Mouse (Mus musculus): Measurements from ENCODE around the gene Pde4b. TPM values are rescaled to one million over a fixed set of nuclear protein-coding genes. Genes with fewer than 3 reads are reported as not detected.

Gene Pde4b
- polyA plus RNA-seq, 1 experiment = 7.5 TPM

GRCm38 (mm10) chr4:102175985-102176384 lies 88.6 kb downstream of the Pde4b start:
- H3K4me3 ChIP-seq (ENCODE audit: control insufficient read depth, low read depth, low read length) = no peak overlapping the region
- no peak for TF ChIP-seq CTCF (IDR thresholded peaks at IDR 0.05; ENCODE audit: control insufficient read depth, insufficient read depth, insufficient replicate concordance, low read depth, low read length)
- TF ChIP-seq POLR2A (IDR thresholded peaks at IDR 0.05; ENCODE audit: control insufficient read depth, low read depth, low read length) = no peak
- H3K4me1 ChIP-seq (ENCODE audit: control insufficient read depth, insufficient read depth, low read length) = no peaks in the 10 kb centered on the region
- no peak overlapping the region for H3K27ac ChIP-seq (ENCODE audit: control insufficient read depth, insufficient read depth, low read depth, low read length)
- H3K27me3 ChIP-seq (ENCODE audit: control insufficient read depth, insufficient read depth, low read length) = no peaks in the 10 kb centered on the region
- no peaks in the 10 kb centered on the region for H3K36me3 ChIP-seq (ENCODE audit: control insufficient read depth, insufficient read depth, low read length)

- no peak overlapping the region for H3K27ac ChIP-seq (ENCODE audit: control insufficient read depth, insufficient read depth, low read depth, low read length)
- TF ChIP-seq POLR2A (IDR thresholded peaks at IDR 0.05; ENCODE audit: control insufficient read depth, low read depth, low read length) (no peak), CTCF (IDR thresholded peaks at IDR 0.05; ENCODE audit: control insufficient read depth, insufficient read depth, insufficient replicate concordance, low read depth, low read length) (no peak)
- no peak overlapping the region for H3K4me3 ChIP-seq (ENCODE audit: control insufficient read depth, low read depth, low read length)
- no peaks in the 10 kb centered on the region for H3K27me3 ChIP-seq (ENCODE audit: control insufficient read depth, insufficient read depth, low read length)
- H3K4me1 ChIP-seq (ENCODE audit: control insufficient read depth, insufficient read depth, low read length) = no peaks in the 10 kb centered on the region
- no peaks in the 10 kb centered on the region for H3K36me3 ChIP-seq (ENCODE audit: control insufficient read depth, insufficient read depth, low read length)
Observed at GRCm38 (mm10) chr4:102177258-102177657, 89.9 kb downstream of the Pde4b start.

- H3K27ac ChIP-seq (ENCODE audit: control insufficient read depth, insufficient read depth, low read depth, low read length) = no peak overlapping the region
- no peak for TF ChIP-seq CTCF (IDR thresholded peaks at IDR 0.05; ENCODE audit: control insufficient read depth, insufficient read depth, insufficient replicate concordance, low read depth, low read length)
- no peak for TF ChIP-seq POLR2A (IDR thresholded peaks at IDR 0.05; ENCODE audit: control insufficient read depth, low read depth, low read length)
- H3K27me3 ChIP-seq (ENCODE audit: control insufficient read depth, insufficient read depth, low read length) = no peaks in the 10 kb centered on the region
- H3K4me1 ChIP-seq (ENCODE audit: control insufficient read depth, insufficient read depth, low read length) = no peaks in the 10 kb centered on the region
- no peaks in the 10 kb centered on the region for H3K36me3 ChIP-seq (ENCODE audit: control insufficient read depth, insufficient read depth, low read length)
- no peak overlapping the region for H3K4me3 ChIP-seq (ENCODE audit: control insufficient read depth, low read depth, low read length)
Observed at GRCm38 (mm10) chr4:102186888-102187287, 99.5 kb downstream of the Pde4b start.

- Histone ChIP-seq H3K4me1 (ENCODE audit: control insufficient read depth, insufficient read depth, low read length) (no peaks in the 10 kb centered on the region), H3K27ac (ENCODE audit: control insufficient read depth, insufficient read depth, low read depth, low read length) (no peak overlapping the region), H3K4me3 (ENCODE audit: control insufficient read depth, low read depth, low read length) (no peak overlapping the region), H3K36me3 (ENCODE audit: control insufficient read depth, insufficient read depth, low read length) (no peaks in the 10 kb centered on the region), H3K27me3 (ENCODE audit: control insufficient read depth, insufficient read depth, low read length) (no peaks in the 10 kb centered on the region)
- TF ChIP-seq POLR2A (IDR thresholded peaks at IDR 0.05; ENCODE audit: control insufficient read depth, low read depth, low read length) = no peak
- TF ChIP-seq CTCF (IDR thresholded peaks at IDR 0.05; ENCODE audit: control insufficient read depth, insufficient read depth, insufficient replicate concordance, low read depth, low read length) = no peak
Observed at GRCm38 (mm10) chr4:102197707-102198106, 110.4 kb downstream of the Pde4b start.

- H3K27me3 ChIP-seq (ENCODE audit: control insufficient read depth, insufficient read depth, low read length) = no peaks in the 10 kb centered on the region
Observed at GRCm38 (mm10) chr4:102209773-102210172, 122.4 kb downstream of the Pde4b start.

GRCm38 (mm10) chr4:102226700-102227099 lies 139.4 kb downstream of the Pde4b start:
- Histone ChIP-seq H3K4me3 (ENCODE audit: control insufficient read depth, low read depth, low read length) (no peak overlapping the region), H3K36me3 (ENCODE audit: control insufficient read depth, insufficient read depth, low read length) (no peaks in the 10 kb centered on the region), H3K27me3 (ENCODE audit: control insufficient read depth, insufficient read depth, low read length) (no peaks in the 10 kb centered on the region), H3K4me1 (ENCODE audit: control insufficient read depth, insufficient read depth, low read length) (no peaks in the 10 kb centered on the region), H3K27ac (ENCODE audit: control insufficient read depth, insufficient read depth, low read depth, low read length) (no peak overlapping the region)
- TF ChIP-seq CTCF (IDR thresholded peaks at IDR 0.05; ENCODE audit: control insufficient read depth, insufficient read depth, insufficient replicate concordance, low read depth, low read length) (peak; percentile 5; the same call in 1 of the 2 replicates), POLR2A (IDR thresholded peaks at IDR 0.05; ENCODE audit: control insufficient read depth, low read depth, low read length) (no peak)

More at GRCm38 (mm10) chr4:102209773-102210172, 122.4 kb downstream of the Pde4b start:
- H3K4me3 ChIP-seq (ENCODE audit: control insufficient read depth, low read depth, low read length) = no peak overlapping the region
- no peak for TF ChIP-seq CTCF (IDR thresholded peaks at IDR 0.05; ENCODE audit: control insufficient read depth, insufficient read depth, insufficient replicate concordance, low read depth, low read length)
- TF ChIP-seq POLR2A (IDR thresholded peaks at IDR 0.05; ENCODE audit: control insufficient read depth, low read depth, low read length) = no peak
- no peaks in the 10 kb centered on the region for H3K36me3 ChIP-seq (ENCODE audit: control insufficient read depth, insufficient read depth, low read length)
- H3K4me1 ChIP-seq (ENCODE audit: control insufficient read depth, insufficient read depth, low read length) = no peaks in the 10 kb centered on the region
- H3K27ac ChIP-seq (ENCODE audit: control insufficient read depth, insufficient read depth, low read depth, low read length) = no peak overlapping the region

- Histone ChIP-seq H3K27ac (ENCODE audit: control insufficient read depth, insufficient read depth, low read depth, low read length) (no peak overlapping the region), H3K27me3 (ENCODE audit: control insufficient read depth, insufficient read depth, low read length) (no peaks in the 10 kb centered on the region), H3K36me3 (ENCODE audit: control insufficient read depth, insufficient read depth, low read length) (no peaks in the 10 kb centered on the region), H3K4me1 (ENCODE audit: control insufficient read depth, insufficient read depth, low read length) (no peaks in the 10 kb centered on the region), H3K4me3 (ENCODE audit: control insufficient read depth, low read depth, low read length) (no peak overlapping the region)
- no peak for TF ChIP-seq CTCF (IDR thresholded peaks at IDR 0.05; ENCODE audit: control insufficient read depth, insufficient read depth, insufficient replicate concordance, low read depth, low read length)
- TF ChIP-seq POLR2A (IDR thresholded peaks at IDR 0.05; ENCODE audit: control insufficient read depth, low read depth, low read length) = no peak
Observed at GRCm38 (mm10) chr4:102228953-102229586, 141.7 kb downstream of the Pde4b start.

All from testis, adult 2 months (tissue).